Mouse (Mus musculus) forebrain, embryonic 14.5 days (tissue): ENCODE results near the gene P3h2. TPM values are rescaled to one million over a fixed set of nuclear protein-coding genes. Genes with fewer than 3 reads are reported as not detected.

ENCODE experiments used
- ATAC-seq: fragments of 200-750 bp; cut with Nextera tagmentation; 2 replicates; pipeline ENCODE4 v1.8.0; 2017; ENCODE audit warnings: mild to moderate bottlenecking, moderate library complexity
- DNase-seq: peaks from one replicate; pipeline ENCODE4 v3.0.0-alpha.2; 2015; ENCODE audit warnings: low spot score
- H3K27ac ChIP-seq: fragments of 300-500 bp; sonication (generic); 2 replicates; pipeline ENCODE4 v1.5.1; 2014; ENCODE audit warnings: low read depth, mild to moderate bottlenecking, control low read depth, low read length, moderate library complexity
- H3K27me3 ChIP-seq: fragments of 300-500 bp; sonication (generic); replicated peaks from 2 replicates; pipeline ENCODE4 v1.6.1; 2014; ENCODE audit warnings: low read length, control low read depth, mixed read lengths; ENCODE audit not compliant: control insufficient read depth, insufficient read depth
- H3K36me3 ChIP-seq: fragments of 300-500 bp; sonication (generic); 2 replicates; pipeline ENCODE4 v1.6.1; 2014; ENCODE audit warnings: low read length, control low read depth; ENCODE audit not compliant: control insufficient read depth, insufficient read depth
- H3K4me1 ChIP-seq: fragments of 300-500 bp; sonication (generic); 2 replicates; pipeline ENCODE4 v1.6.1; 2014; ENCODE audit warnings: antibody characterized with exemption, low read length, control low read depth; ENCODE audit not compliant: control insufficient read depth, insufficient read depth
- H3K4me2 ChIP-seq: fragments of 300-500 bp; sonication (generic); 2 replicates; pipeline ENCODE4 v1.6.1; 2014; ENCODE audit warnings: mild to moderate bottlenecking, control low read depth, low read length
- H3K4me3 ChIP-seq: fragments of 300-500 bp; sonication (generic); 2 replicates; pipeline ENCODE4 v1.5.1; 2014; ENCODE audit warnings: low read depth, low read length, control low read depth
- H3K9ac ChIP-seq: fragments of 300-500 bp; sonication (generic); 2 replicates; pipeline ENCODE4 v1.6.1; 2014; ENCODE audit warnings: mild to moderate bottlenecking, low read length, control low read depth, moderate library complexity
- H3K9me3 ChIP-seq: fragments of 300-500 bp; sonication (generic); replicated peaks from 2 replicates; pipeline ENCODE4 v1.6.1; 2016; ENCODE audit warnings: low read length, control low read depth, mixed read lengths; ENCODE audit not compliant: control insufficient read depth
- WGBS: fragments of 180-500 bp; shearing (Covaris S2); extraction: QIAGEN DNeasy Blood & Tissue Kit; methylation state at CpG from one replicate; pipeline ENCODE4 v1.1.7; 2014; 5-methylcytosine and 5-hydroxymethylcytosine counted together
- polyA plus RNA-seq: library from polyadenylated mRNA; unstranded; fragments of >200 nt; fragmentation: Nextera tagmentation; extraction: Ambion mirVana; gene quantifications from 2 replicates; pipeline ENCODE4 v1.2.1, GENCODE M21; 2014

The P3h2 gene
- polyA plus RNA-seq, 1 experiment from 2014 or later: 0.51 TPM

DNA sequence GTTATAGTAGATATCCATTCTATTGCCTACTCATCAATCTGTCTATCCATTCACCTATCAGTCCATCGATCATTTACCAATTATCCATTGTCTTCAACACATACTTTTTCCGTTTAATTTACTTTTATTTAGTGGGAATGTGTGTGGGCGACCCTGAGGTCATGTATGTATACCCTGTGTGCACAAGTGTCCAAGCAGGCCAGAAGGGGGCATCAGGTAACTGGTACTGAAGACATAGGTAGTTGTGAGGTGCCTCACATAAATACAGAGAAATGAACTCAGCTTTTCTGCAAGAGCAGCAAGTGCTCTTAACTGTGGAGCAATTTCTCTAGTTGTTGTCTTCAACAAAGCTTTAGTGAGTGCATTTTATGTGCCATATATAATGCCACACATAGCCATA lies 79.2 kb downstream of the P3h2 start:
- ATAC-seq: no peak
- no peaks in the 10 kb centered on the region; the same call in 1 of the 2 replicates for H3K4me1 ChIP-seq
- no peaks in the 10 kb centered on the region for H3K36me3 ChIP-seq
- H3K27ac ChIP-seq: no peak overlapping the region
- no peak overlapping the region for H3K9ac ChIP-seq
- H3K9me3 ChIP-seq: no peaks in the 10 kb centered on the region
- WGBS: 88% methylated on average over 3 of the region's 3 CpGs
- H3K4me3 ChIP-seq: no peak overlapping the region
- no peaks in the 10 kb centered on the region for H3K27me3 ChIP-seq
- H3K4me2 ChIP-seq: no peak overlapping the region
- no peak for DNase-seq

DNA sequence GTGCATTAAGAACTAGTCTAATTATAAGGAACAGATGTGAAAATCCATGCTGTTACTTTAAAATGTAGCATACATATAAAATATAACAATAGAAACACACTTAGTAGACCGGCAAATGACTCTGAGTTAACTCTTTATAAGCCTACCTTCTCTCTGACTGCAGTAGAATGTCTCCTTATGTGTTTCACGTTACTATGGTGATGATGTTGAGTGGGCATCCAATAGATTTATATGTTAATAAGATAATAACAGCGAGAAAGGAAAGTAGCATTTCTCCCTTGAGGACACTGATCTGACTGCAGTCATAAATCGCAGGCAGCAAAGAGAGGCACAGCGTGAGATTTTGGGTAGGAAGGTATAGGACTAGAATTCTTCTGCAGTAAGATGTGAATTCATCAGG lies 81.0 kb downstream of the P3h2 start:
- Histone ChIP-seq H3K36me3 (no peaks in the 10 kb centered on the region), H3K4me1 (no peaks in the 10 kb centered on the region; the same call in 1 of the 2 replicates), H3K9me3 (no peaks in the 10 kb centered on the region), H3K27ac (no peak overlapping the region), H3K27me3 (no peaks in the 10 kb centered on the region), H3K4me3 (no peak overlapping the region), H3K9ac (no peak overlapping the region), H3K4me2 (no peak overlapping the region)
- ATAC-seq (no peak), DNase-seq (no peak)
- WGBS: 72% methylated on average over 5 of the region's 5 CpGs

DNA sequence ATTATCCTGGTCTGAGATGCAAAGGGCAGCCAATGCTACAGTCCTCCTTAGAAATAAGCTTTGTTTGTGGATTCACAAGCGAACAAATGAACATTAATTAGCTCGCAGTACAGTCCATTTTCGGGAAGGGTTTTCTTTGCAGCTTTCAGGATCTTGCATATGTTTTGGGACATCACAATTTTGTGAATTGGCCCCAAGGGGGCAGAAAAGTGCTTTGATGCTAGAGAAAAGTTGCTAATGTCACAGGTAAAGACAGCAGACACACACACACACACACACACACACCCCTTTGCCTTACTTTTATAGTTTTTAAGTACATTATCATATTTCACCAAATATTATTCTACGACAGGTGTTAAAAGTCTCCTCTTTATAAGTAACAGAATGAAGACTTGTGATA lies 82.2 kb downstream of the P3h2 start:
- H3K9ac ChIP-seq: no peak overlapping the region
- H3K9me3 ChIP-seq: no peaks in the 10 kb centered on the region
- DNase-seq (peak; percentile 35), ATAC-seq (no peak)
- no peak overlapping the region for H3K4me3 ChIP-seq
- no peaks in the 10 kb centered on the region for H3K27me3 ChIP-seq
- no peaks in the 10 kb centered on the region; the same call in 1 of the 2 replicates for H3K4me1 ChIP-seq
- 51% methylated on average over 4 of the region's 4 CpGs for WGBS
- H3K4me2 ChIP-seq: no peak overlapping the region
- no peaks in the 10 kb centered on the region for H3K36me3 ChIP-seq
- H3K27ac ChIP-seq: no peak overlapping the region

DNA sequence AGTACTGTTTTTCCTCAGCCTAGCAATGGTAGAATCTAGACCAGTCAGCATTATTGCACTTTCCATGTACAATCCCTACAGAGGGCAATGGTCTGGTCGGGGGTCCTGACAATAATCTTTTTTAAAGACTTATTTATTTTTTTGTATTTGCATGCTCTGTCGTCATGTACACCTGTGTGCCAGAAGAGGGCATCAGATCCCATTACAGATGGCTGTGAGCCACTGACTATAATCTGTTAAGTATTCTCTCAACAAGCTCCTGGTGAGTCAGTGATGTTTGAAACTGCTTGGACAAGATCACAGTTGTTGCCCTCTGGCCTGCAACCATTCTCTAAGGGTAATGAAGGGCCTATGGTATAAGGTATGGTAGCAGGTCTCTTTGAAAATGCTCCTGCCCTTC lies 83.8 kb downstream of the P3h2 start:
- no peak overlapping the region for H3K27ac ChIP-seq
- H3K4me1 ChIP-seq: no peaks in the 10 kb centered on the region; the same call in 1 of the 2 replicates
- ATAC-seq: no peak

DNA sequence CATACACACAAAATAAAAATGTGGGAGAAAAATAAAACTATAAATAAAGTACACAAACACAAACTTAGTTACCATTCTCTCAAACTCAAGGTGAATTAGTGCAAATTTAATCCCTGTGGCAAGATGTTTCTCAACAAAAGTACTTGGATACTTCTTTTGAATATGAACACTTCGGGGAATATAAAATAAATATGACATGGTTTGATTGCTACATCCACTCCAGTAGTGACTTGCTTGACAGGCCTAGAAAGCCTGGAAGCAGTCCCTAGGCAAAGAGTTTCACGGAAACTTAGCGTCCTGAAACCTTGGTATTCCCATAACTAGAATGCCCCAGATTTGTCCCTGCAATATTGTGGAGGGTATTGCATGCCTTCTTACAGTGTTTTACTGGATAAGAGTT lies 99.8 kb downstream of the P3h2 start:
- Histone ChIP-seq H3K4me1 (no peaks in the 10 kb centered on the region), H3K9ac (no peak overlapping the region), H3K27me3 (no peaks in the 10 kb centered on the region), H3K27ac (no peak overlapping the region), H3K36me3 (no peaks in the 10 kb centered on the region), H3K4me3 (no peak overlapping the region), H3K9me3 (no peaks in the 10 kb centered on the region), H3K4me2 (no peak overlapping the region)
- WGBS: 90% methylated on average over 3 of the region's 3 CpGs
- ATAC-seq (no peak), DNase-seq (no peak)

More for the DNA sequence above, 83.8 kb downstream of the P3h2 start:
- H3K27me3 ChIP-seq: no peaks in the 10 kb centered on the region
- no peak overlapping the region for H3K4me2 ChIP-seq
- DNase-seq: no peak
- no peaks in the 10 kb centered on the region for H3K36me3 ChIP-seq
- H3K9me3 ChIP-seq: no peaks in the 10 kb centered on the region
- WGBS: 47% methylated on average over 2 of the region's 2 CpGs
- no peak overlapping the region for H3K4me3 ChIP-seq
- no peak overlapping the region for H3K9ac ChIP-seq

DNA sequence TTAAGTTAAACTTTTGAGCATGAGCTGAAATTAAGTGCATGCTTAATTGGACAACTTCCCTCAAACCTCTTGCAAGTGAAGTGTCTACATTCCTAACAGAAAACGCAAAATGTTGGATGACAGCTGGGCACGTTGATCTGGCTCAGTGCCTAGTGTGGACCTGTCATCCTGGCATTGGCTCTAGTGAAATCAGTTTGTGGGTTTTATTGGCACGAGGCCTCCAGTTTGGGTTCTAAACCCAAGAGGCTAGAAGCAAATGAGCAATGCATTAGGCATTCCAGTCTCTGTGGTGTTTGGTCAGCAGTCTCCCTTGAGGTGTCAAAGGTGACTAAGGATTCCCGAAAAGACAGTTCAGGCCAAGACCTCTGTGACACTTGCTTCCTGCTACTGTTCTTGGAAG lies 102.3 kb downstream of the P3h2 start:
- no peak overlapping the region for H3K4me2 ChIP-seq
- no peaks in the 10 kb centered on the region for H3K9me3 ChIP-seq
- H3K27ac ChIP-seq: no peak overlapping the region
- no peaks in the 10 kb centered on the region for H3K4me1 ChIP-seq
- ATAC-seq (no peak), DNase-seq (peak; percentile 26)
- H3K36me3 ChIP-seq: no peaks in the 10 kb centered on the region
- WGBS: 63% methylated on average over 4 of the region's 4 CpGs
- no peak overlapping the region for H3K4me3 ChIP-seq
- no peaks in the 10 kb centered on the region for H3K27me3 ChIP-seq
- no peak overlapping the region for H3K9ac ChIP-seq

DNA sequence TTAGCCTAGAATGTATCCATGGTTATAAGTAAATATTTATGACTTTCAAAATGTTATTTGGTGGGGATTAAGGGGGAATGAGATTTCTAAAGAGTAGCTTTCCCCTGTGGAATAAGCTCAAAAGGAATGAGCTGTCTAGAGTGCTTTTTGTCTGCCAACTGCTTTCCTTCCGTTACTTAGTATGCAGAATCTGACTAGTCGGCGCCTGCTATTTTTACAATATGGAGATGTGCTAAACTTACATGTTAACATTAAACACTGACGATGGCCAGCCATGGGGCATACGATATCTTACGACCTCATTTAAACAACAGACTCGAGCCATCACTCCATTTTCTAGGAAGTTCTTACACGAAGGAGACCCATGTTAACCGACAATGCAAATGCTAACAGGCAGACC lies 102.7 kb downstream of the P3h2 start:
- 80% methylated on average over 9 of the region's 9 CpGs for WGBS
- no peak overlapping the region for H3K4me2 ChIP-seq
- H3K9ac ChIP-seq: no peak overlapping the region
- no peak for ATAC-seq
- no peaks in the 10 kb centered on the region for H3K36me3 ChIP-seq
- H3K27ac ChIP-seq: no peak overlapping the region
- peak; percentile 20 for DNase-seq
- no peaks in the 10 kb centered on the region for H3K27me3 ChIP-seq
- no peaks in the 10 kb centered on the region for H3K9me3 ChIP-seq
- no peak overlapping the region for H3K4me3 ChIP-seq
- no peaks in the 10 kb centered on the region for H3K4me1 ChIP-seq

DNA sequence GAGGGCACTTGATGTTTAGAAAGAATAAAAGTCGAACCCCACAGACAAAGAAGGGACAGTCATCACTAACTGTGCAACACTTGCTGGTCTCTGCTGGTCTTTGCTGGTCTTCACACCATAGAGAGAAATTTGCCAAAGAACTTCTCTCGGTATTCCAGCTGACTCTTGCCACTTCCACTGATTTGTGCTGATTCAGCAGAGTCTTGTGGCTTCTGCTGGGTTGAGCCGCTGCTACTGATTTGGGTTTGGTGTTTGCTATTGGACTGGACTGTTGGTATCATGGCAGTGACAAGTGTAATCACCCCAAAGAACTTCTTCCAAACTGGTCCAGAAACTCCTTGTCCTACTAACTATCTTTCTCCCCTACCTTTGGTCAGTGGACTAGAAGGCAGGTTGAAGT lies 111.0 kb downstream of the P3h2 start:
- Histone ChIP-seq H3K27me3 (no peaks in the 10 kb centered on the region), H3K4me1 (no peaks in the 10 kb centered on the region), H3K4me3 (no peak overlapping the region), H3K36me3 (no peaks in the 10 kb centered on the region), H3K9me3 (no peaks in the 10 kb centered on the region), H3K4me2 (no peak overlapping the region), H3K27ac (no peak overlapping the region), H3K9ac (no peak overlapping the region)
- DNase-seq (no peak), ATAC-seq (no peak)
- WGBS: 95% methylated on average over 3 of the region's 3 CpGs

DNA sequence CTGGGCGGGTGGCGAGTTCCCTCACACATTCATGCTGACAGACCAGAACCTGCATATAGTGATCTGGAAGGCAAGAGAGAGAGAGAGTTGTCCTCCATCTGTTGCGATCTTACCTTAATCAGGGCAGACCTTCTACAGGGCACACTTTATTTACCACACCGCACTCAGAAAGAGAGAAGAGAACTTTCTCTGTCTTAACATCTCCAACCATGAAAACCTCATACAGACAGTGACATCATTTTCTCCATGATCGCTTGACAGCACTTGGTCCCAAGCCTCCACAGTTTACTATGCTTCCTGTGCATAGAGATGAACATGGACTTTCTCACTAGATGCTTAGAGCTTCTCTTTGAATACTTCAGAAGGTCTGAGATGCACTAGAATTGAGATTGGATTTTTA lies 118.4 kb downstream of the P3h2 start:
- Histone ChIP-seq H3K9ac (no peak overlapping the region), H3K27ac (no peak overlapping the region), H3K9me3 (no peaks in the 10 kb centered on the region), H3K36me3 (no peaks in the 10 kb centered on the region), H3K4me1 (no peaks in the 10 kb centered on the region), H3K4me2 (no peak overlapping the region), H3K27me3 (no peaks in the 10 kb centered on the region), H3K4me3 (no peak overlapping the region)
- no peak for ATAC-seq
- no peak for DNase-seq
- WGBS: 91% methylated on average over 5 of the region's 5 CpGs
